Mouse (Mus musculus): ENCODE data around the gene Vmn2r5.
"Not testable (repeated sequence)": the region's sequence is repeated elsewhere in the genome, so short reads cannot be mapped to it uniquely, and the experiment has no call there.

Vmn2r5 gene

GRCm38 (mm10) chr3:64509742-64510141, at the start of gene Vmn2r5:
Gene Vmn2r5, minus strand, starts transcription at chr3:64509842.
- not testable (repeated sequence) for DNase-seq (ENCODE audit: low spot score in 2 of 2)

DNA sequence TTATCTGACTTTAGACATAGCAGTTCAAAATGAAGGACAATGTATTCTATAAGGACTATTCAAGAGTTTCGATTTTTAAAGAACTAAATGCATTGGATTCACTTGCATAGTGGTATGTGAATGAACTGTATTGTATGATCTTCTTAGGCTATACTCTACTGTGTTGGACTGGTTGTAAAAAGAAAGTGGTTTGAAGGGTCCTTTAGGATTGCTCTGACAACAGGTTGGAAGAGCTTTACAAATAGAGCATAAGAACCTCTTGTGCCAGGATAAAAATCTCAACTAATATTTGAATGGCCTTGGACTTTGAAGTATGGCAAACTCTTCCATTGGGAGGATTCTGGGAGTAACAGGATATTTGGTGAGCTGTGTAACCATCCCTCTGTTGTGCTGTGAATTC, 13.9 kb upstream of the Vmn2r5 start:
- not testable (repeated sequence) for DNase-seq (ENCODE audit: low spot score in 2 of 2)
